In genomic region chr19:47458504-47459161, GRCm38 (mm10) we compare ENCODE assay signal across 13 mouse cellular contexts. TPM values are rescaled to one million over a fixed set of nuclear protein-coding genes. Genes with fewer than 3 reads are reported as not detected.
A peak's percentile ranks its signal among the peaks of the same experiment; 100 is the strongest.
DNase-seq lines count a peak whose midpoint lies in the region; ATAC-seq and TF ChIP-seq lines count a peak whose summit lies in the region.
"Had no signal": no experiment of that assay in that cellular context is flagged by ENCODE, and none has a peak within 500 bp of the region (broad histone marks: within the 10 kb centered on the region; RNA-seq: fewer than 3 reads in every experiment).

No protein-coding gene starts in this region.

- H3K4me2 ChIP-seq in embryonic facial prominence, embryonic 13.5 days: no peak overlapping the region
- no peak overlapping the region for H3K4me2 ChIP-seq in liver, embryonic 12.5 days
- H3K4me2 ChIP-seq: forebrain, embryonic 13.5 days; midbrain, embryonic 13.5 days had no signal

- no peaks in the 10 kb centered on the region for H3K27me3 ChIP-seq in heart, adult 2 months (ENCODE audit: control insufficient read depth, insufficient read depth, low read length)
- H3K27me3 ChIP-seq in embryonic facial prominence, embryonic 13.5 days: no peaks in the 10 kb centered on the region
- peaks cover 15% of the 10 kb centered on the region; the same call in 1 of the 2 replicates for H3K27me3 ChIP-seq in liver, embryonic 12.5 days (replicated peaks)
- no peaks in the 10 kb centered on the region; the same call in 1 of the 2 replicates for H3K27me3 ChIP-seq in cerebellum, adult 2 months (ENCODE audit: control insufficient read depth, insufficient read depth, low read length)
- H3K27me3 ChIP-seq in hindbrain, embryonic 10.5 days (ENCODE audit: insufficient read depth, poor library complexity, severe bottlenecking): peaks cover 20% of the 10 kb centered on the region; the same call in 1 of the 2 replicates
- H3K27me3 ChIP-seq: CH12.LX; forebrain, embryonic 13.5 days; midbrain, embryonic 13.5 days had no signal

- peak; percentile 92; the same call in 1 of the 2 replicates for TF ChIP-seq EP300 in heart, adult 2 months (IDR thresholded peaks at IDR 0.05; ENCODE audit: insufficient read depth, low read depth, low read length)

- peaks cover 12% of the 10 kb centered on the region; the same call in 1 of the 2 replicates for H3K36me3 ChIP-seq in heart, adult 2 months (ENCODE audit: control insufficient read depth, insufficient read depth, low read length)
- 0 out of 2 replicates have a peak, but pooled peaks cover 6% of the 10 kb centered on the region for H3K36me3 ChIP-seq in embryonic facial prominence, embryonic 13.5 days
- H3K36me3 ChIP-seq in liver, embryonic 12.5 days: peaks cover 6% of the 10 kb centered on the region; the same call in 1 of the 2 replicates
- peaks cover 20% of the 10 kb centered on the region for H3K36me3 ChIP-seq in hindbrain, embryonic 10.5 days
- H3K36me3 ChIP-seq: midbrain, embryonic 13.5 days had no signal

- intact Hi-C loops in heart, adult 2 months (cut with DNase I): no loop called here
- intact Hi-C loops in heart, postnatal 25 days (cut with DNase I): no loop called here

- no peak for TF ChIP-seq CTCF in heart, adult 2 months (IDR thresholded peaks at IDR 0.05)
- no peak for TF ChIP-seq CTCF in cerebellum, adult 2 months (IDR thresholded peaks at IDR 0.05; ENCODE audit: borderline replicate concordance, insufficient read depth, low read depth, low read length)

- no peak overlapping the region; the same call in 1 of the 2 replicates for H3K4me3 ChIP-seq in heart, adult 2 months
- H3K4me3 ChIP-seq in embryonic facial prominence, embryonic 13.5 days: no peak overlapping the region
- no peak overlapping the region for H3K4me3 ChIP-seq in liver, embryonic 12.5 days
- no peak overlapping the region for H3K4me3 ChIP-seq in cerebellum, adult 2 months (replicated peaks; ENCODE audit: insufficient read depth, low read depth, low read length)
- no peak overlapping the region for H3K4me3 ChIP-seq in hindbrain, embryonic 10.5 days
- H3K4me3 ChIP-seq: forebrain, embryonic 13.5 days; midbrain, embryonic 13.5 days had no signal

- H3K27ac ChIP-seq in heart, adult 2 months: peak overlapping the region; percentile 84
- no peak overlapping the region for H3K27ac ChIP-seq in embryonic facial prominence, embryonic 13.5 days
- peak overlapping the region; percentile 66; the same call in 1 of the 2 replicates for H3K27ac ChIP-seq in liver, embryonic 12.5 days
- H3K27ac ChIP-seq in cerebellum, adult 2 months (ENCODE audit: insufficient read depth, low read length): no peak overlapping the region
- no peak overlapping the region for H3K27ac ChIP-seq in hindbrain, embryonic 10.5 days
- H3K27ac ChIP-seq: forebrain, embryonic 13.5 days; midbrain, embryonic 13.5 days had no signal

- peaks cover 57% of the 10 kb centered on the region for H3K4me1 ChIP-seq in heart, adult 2 months (ENCODE audit: control insufficient read depth, insufficient read depth, low read length)
- peaks cover 72% of the 10 kb centered on the region for H3K4me1 ChIP-seq in embryonic facial prominence, embryonic 13.5 days
- H3K4me1 ChIP-seq in liver, embryonic 12.5 days: peaks cover 85% of the 10 kb centered on the region
- H3K4me1 ChIP-seq in cerebellum, adult 2 months (ENCODE audit: control insufficient read depth, insufficient read depth, low read length): no peaks in the 10 kb centered on the region
- H3K4me1 ChIP-seq in hindbrain, embryonic 10.5 days (replicated peaks): peaks cover 93% of the 10 kb centered on the region

- WGBS in heart, adult 2 months: 10% methylated on average over 17 of the region's 17 CpGs
- 55% methylated on average over 17 of the region's 17 CpGs for WGBS in embryonic facial prominence, embryonic 13.5 days
- whole genome bisulfite sequencing in liver, embryonic 12.5 days (ENCODE audit: insufficient replicate concordance): 61% methylated on average over 17 of the region's 17 CpGs
- WGBS in cerebellum, adult 2 months: 77% methylated on average over 17 of the region's 17 CpGs
- WGBS in hindbrain, embryonic 10.5 days: 74% methylated on average over 17 of the region's 17 CpGs

- no peak for DNase-seq in heart, adult 2 months
- DNase-seq in heart, postnatal 25 days (ENCODE audit: low spot score): no peak
- DNase-seq in 3T3-L1 (ENCODE audit: low read depth, low spot score): peak; percentile 88
- no peak for DNase-seq in cerebellum, adult 2 months
- no peak for DNase-seq in hindbrain, embryonic 10.5 days (ENCODE audit: low spot score)
- DNase-seq: cerebellum, adult 9-10 months had no signal

- no peaks in the 10 kb centered on the region; the same call in none of the 2 replicates for H3K79me2 ChIP-seq in heart, adult 2 months (replicated peaks; ENCODE audit: control insufficient read depth, insufficient read depth, low read length)

- H3K9me3 ChIP-seq in embryonic facial prominence, embryonic 13.5 days: no peaks in the 10 kb centered on the region
- 0 out of 2 replicates have a peak, but pooled peaks cover 3% of the 10 kb centered on the region for H3K9me3 ChIP-seq in liver, embryonic 12.5 days (replicated peaks)
- H3K9me3 ChIP-seq in hindbrain, embryonic 10.5 days: peaks cover 4% of the 10 kb centered on the region; the same call in 1 of the 2 replicates
- H3K9me3 ChIP-seq: forebrain, embryonic 13.5 days; midbrain, embryonic 13.5 days had no signal

- H3K9ac ChIP-seq in heart, adult 2 months (ENCODE audit: low read depth, low read length): peak overlapping the region; percentile 37
- H3K9ac ChIP-seq in embryonic facial prominence, embryonic 13.5 days: peak overlapping the region; percentile 36; the same call in 1 of the 2 replicates
- H3K9ac ChIP-seq in liver, embryonic 12.5 days: no peak overlapping the region
- H3K9ac ChIP-seq: forebrain, embryonic 13.5 days; midbrain, embryonic 13.5 days had no signal

- peak; percentile 52; the same call in 1 of the 2 replicates for TF ChIP-seq POLR2A in heart, adult 2 months (IDR thresholded peaks at IDR 0.05; ENCODE audit: insufficient read depth, low read depth, low read length)
- TF ChIP-seq POLR2A in cerebellum, adult 2 months (IDR thresholded peaks at IDR 0.05; ENCODE audit: borderline replicate concordance, insufficient read depth, low read length): no peak

- ATAC-seq in embryonic facial prominence, embryonic 13.5 days (ENCODE audit: insufficient number of reproducible peaks, insufficient read depth, low FRiP score, low TSS enrichment, low read depth): no peak
- ATAC-seq in liver, embryonic 12.5 days: no peak
- no peak; the same call in 1 of the 2 replicates for ATAC-seq in monocyte, adult 5-6 weeks (replicated peaks; ENCODE audit: insufficient number of reproducible peaks, low FRiP score, low TSS enrichment, poor library complexity, severe bottlenecking)
- ATAC-seq: forebrain, embryonic 13.5 days; hindbrain, embryonic 16.5 days; midbrain, embryonic 13.5 days had no signal

RNA-seq across cellular contexts. Expression of gene Sh3pxd2a, which starts 5.6 kb away (rescaled TPM):
- 10 to 100 TPM; 52.3 to 53.2 TPM for total RNA-seq in heart, adult 2 months (2021)
- polyA plus RNA-seq in heart, adult 2 months (2012; rRNA removed): 36.1 and 40.3 TPM in 2 replicates
- 10 to 100 TPM; 63.5 to 63.6 TPM for total RNA-seq in heart, postnatal 25 days (2021)
- 9.4 and 10.0 TPM in 2 replicates for polyA plus RNA-seq in embryonic facial prominence, embryonic 13.5 days (2015; fragmentation: Nextera tagmentation; extraction: Ambion mirVana)
- polyA plus RNA-seq in liver, embryonic 12.5 days (2016; fragmentation: Nextera tagmentation; extraction: Ambion mirVana): 1.1 and 1.6 TPM in 2 replicates
- 7.3 and 7.9 TPM in 2 replicates for polyA plus RNA-seq in cerebellum, adult 2 months (2012; rRNA removed)
- total RNA-seq in monocyte, adult 5-6 weeks (2017): 2.1 to 3.7 TPM (median 2.6 TPM) in 3 replicates
- polyA plus RNA-seq in hindbrain, embryonic 10.5 days (2016; fragmentation: Nextera tagmentation; extraction: Ambion mirVana): 2.7 TPM in 2 replicates

Comparison
In these comparisons a context has a peak if more than half of its experiments do, and no peak if none do; other contexts are left out.
1. H3K27ac ChIP-seq: peak in heart, adult 2 months (single experiment) and liver, embryonic 12.5 days (single experiment); none in embryonic facial prominence, embryonic 13.5 days (single experiment), cerebellum, adult 2 months (single experiment) and hindbrain, embryonic 10.5 days (single experiment).